ENCODE assay signal across 8 mouse cellular contexts in the genomic region with DNA sequence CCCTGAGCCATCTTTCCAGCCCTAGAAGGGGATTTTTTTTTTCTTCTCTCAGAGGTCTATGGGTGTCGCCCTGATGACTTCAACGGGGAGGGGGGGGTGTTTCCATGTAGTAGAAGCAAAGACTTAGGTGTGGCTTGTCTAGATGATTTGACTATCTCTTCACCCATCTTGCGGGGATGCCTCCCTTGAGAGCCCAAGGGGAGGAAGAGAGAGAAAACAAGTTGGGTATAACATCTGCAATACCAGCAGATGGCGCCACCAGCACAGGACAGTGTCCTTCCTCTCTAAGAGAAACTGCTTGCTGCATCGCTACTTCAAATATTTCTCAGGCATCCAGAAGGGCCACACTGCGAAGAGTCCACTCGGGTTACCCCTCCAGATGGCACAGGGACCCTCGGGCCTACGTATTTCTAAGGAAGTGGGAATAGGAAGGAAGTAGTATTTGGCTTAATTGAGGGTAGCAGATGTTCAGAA. TPM values are rescaled to one million over a fixed set of nuclear protein-coding genes. Genes with fewer than 3 reads are reported as not detected.
DNase-seq lines count a peak whose midpoint lies in the region; ATAC-seq lines count a peak whose summit lies in the region.

No protein-coding gene starts in this region.

- peaks cover 5% of the 10 kb centered on the region for H3K4me1 ChIP-seq in forebrain, embryonic 16.5 days (replicated peaks; ENCODE audit: control insufficient read depth, insufficient read depth, low read length)
- peaks cover 15% of the 10 kb centered on the region for H3K4me1 ChIP-seq in lung, embryonic 16.5 days (replicated peaks; ENCODE audit: control insufficient read depth, insufficient read depth, low read length)

- H3K27ac ChIP-seq in forebrain, embryonic 16.5 days (ENCODE audit: low read length), result no peak overlapping the region
- no peak overlapping the region for H3K27ac ChIP-seq in lung, embryonic 16.5 days (ENCODE audit: low read length)

- no peak overlapping the region for H3K4me3 ChIP-seq in forebrain, embryonic 16.5 days (replicated peaks; ENCODE audit: low read length)
- no peak overlapping the region for H3K4me3 ChIP-seq in lung, embryonic 16.5 days (ENCODE audit: low read length)

- DNase-seq in MEL-GATA-1-ER (ENCODE audit: extremely low read depth, low read depth), result peak; percentile 85
- peak; percentile 57 for DNase-seq in cerebellum, adult 11-12 months
- peak; percentile 87 to 90 for DNase-seq in heart, postnatal 36 days
- peak; percentile 69 for DNase-seq in layer of hippocampus, adult 9-11 months
- DNase-seq in ovary, postnatal 14 days (ENCODE audit: low spot score), result peak; percentile 79
- peak; percentile 76 to 95 for DNase-seq in thymus, postnatal 10 days (ENCODE audit: low spot score in 2 of 2)

- WGBS in forebrain, embryonic 16.5 days, result 2% methylated on average over 9 of the region's 9 CpGs
- WGBS in lung, embryonic 16.5 days, result 1% methylated on average over 9 of the region's 9 CpGs

- peaks cover 2% of the 10 kb centered on the region; the same call in 1 of the 2 replicates for H3K27me3 ChIP-seq in forebrain, embryonic 16.5 days (replicated peaks; ENCODE audit: control insufficient read depth, insufficient read depth, low read length)
- H3K27me3 ChIP-seq in lung, embryonic 16.5 days (ENCODE audit: control insufficient read depth, insufficient read depth, low read depth, low read length), result no peaks in the 10 kb centered on the region

- intact Hi-C loops in heart, postnatal 36 days (cut with DNase I), result loop anchor here (2.0 to 5.0 kb wide), 5 partner anchors 64 to 344 kb away; partner anchors contain the start of genes Fyttd1, Lmln and Rubcn

- H3K4me2 ChIP-seq in forebrain, embryonic 16.5 days (ENCODE audit: low read length), result peak overlapping the region; percentile 22; the same call in 1 of the 2 replicates
- peak overlapping the region; percentile 42 for H3K4me2 ChIP-seq in lung, embryonic 16.5 days (ENCODE audit: low read depth, low read length)

- H3K36me3 ChIP-seq in forebrain, embryonic 16.5 days (ENCODE audit: control insufficient read depth, insufficient read depth), result no peaks in the 10 kb centered on the region
- no peaks in the 10 kb centered on the region for H3K36me3 ChIP-seq in lung, embryonic 16.5 days (ENCODE audit: control insufficient read depth, insufficient read depth, low read length)

- H3K9ac ChIP-seq in forebrain, embryonic 16.5 days (replicated peaks; ENCODE audit: low read depth, low read length), result no peak overlapping the region
- H3K9ac ChIP-seq in lung, embryonic 16.5 days (ENCODE audit: low read length), result no peak overlapping the region

- no peaks in the 10 kb centered on the region for H3K9me3 ChIP-seq in forebrain, embryonic 16.5 days (ENCODE audit: control insufficient read depth, low read length)
- H3K9me3 ChIP-seq in lung, embryonic 16.5 days (ENCODE audit: control insufficient read depth, low read length), result no peaks in the 10 kb centered on the region

- peak; percentile 58; the same call in 1 of the 2 replicates for ATAC-seq in forebrain, embryonic 16.5 days
- peak; percentile 76 for ATAC-seq in lung, embryonic 16.5 days (ENCODE audit: low read depth)

RNA-seq across cellular contexts. Expression of gene Smbd1, which starts 2.6 kb away (rescaled TPM):
- not detected in 2 replicates for polyA plus RNA-seq in forebrain, embryonic 16.5 days (2015; fragmentation: Nextera tagmentation; extraction: Ambion mirVana)
- total RNA-seq in heart, postnatal 36 days (2021), result not detected
- polyA plus RNA-seq in lung, embryonic 16.5 days (2015; fragmentation: Nextera tagmentation; extraction: Ambion mirVana), result 0.31 and 0.55 TPM in 2 replicates

RNA-seq across cellular contexts. Expression of gene Muc20, which starts 15.7 kb away (rescaled TPM):
- polyA plus RNA-seq in forebrain, embryonic 16.5 days (2015; fragmentation: Nextera tagmentation; extraction: Ambion mirVana), result not detected in 2 replicates
- under 1 TPM; 0.14 to 0.25 TPM for total RNA-seq in heart, postnatal 36 days (2021)
- polyA plus RNA-seq in lung, embryonic 16.5 days (2015; fragmentation: Nextera tagmentation; extraction: Ambion mirVana), result 0.11 and 0.34 TPM in 2 replicates
